Mouse (Mus musculus) heart, adult 2 months (tissue): ENCODE data around the gene Izumo1. TPM values are rescaled to one million over a fixed set of nuclear protein-coding genes. Genes with fewer than 3 reads are reported as not detected.
"Not testable (repeated sequence)": the region's sequence is repeated elsewhere in the genome, so short reads cannot be mapped to it uniquely, and the experiment has no call there.

Experiments used
- DNase-seq, 2 experiments: peaks; one replicate each; pipeline ENCODE4 v3.0.0; 2021
- H3K27ac ChIP-seq: fragments of 200-600 bp; 2 replicates; pipeline ENCODE4 v1.8.1; 2022
- H3K27me3 ChIP-seq: fragments of 200-500 bp; 2 replicates; pipeline ENCODE4 v1.6.1; 2012; ENCODE audit warnings: mild to moderate bottlenecking, low read length, inconsistent platforms, mixed read lengths; ENCODE audit not compliant: control insufficient read depth, insufficient read depth
- H3K36me3 ChIP-seq: fragments of 200-500 bp; 2 replicates; pipeline ENCODE4 v1.6.1; 2012; ENCODE audit warnings: low read length, inconsistent platforms; ENCODE audit not compliant: control insufficient read depth, insufficient read depth
- H3K4me1 ChIP-seq: fragments of 200-500 bp; 2 replicates; pipeline ENCODE4 v1.6.1; 2011; ENCODE audit warnings: low read length; ENCODE audit not compliant: control insufficient read depth, insufficient read depth
- H3K4me3 ChIP-seq: fragments of 200-600 bp; 2 replicates; pipeline ENCODE4 v1.8.1; 2022
- H3K79me2 ChIP-seq: fragments of 200-500 bp; replicated peaks from 2 replicates; pipeline ENCODE4 v1.6.1; 2012; ENCODE audit warnings: mild to moderate bottlenecking, inconsistent platforms, low read length, moderate library complexity, mixed read lengths; ENCODE audit not compliant: control insufficient read depth, insufficient read depth
- H3K9ac ChIP-seq: fragments of 200-500 bp; 2 replicates; pipeline ENCODE4 v1.6.1; 2012; ENCODE audit warnings: low read depth, mild to moderate bottlenecking, control low read depth, inconsistent platforms, low read length, mixed read lengths
- CTCF ChIP-seq: fragments of 200-600 bp; IDR thresholded peaks from 2 replicates; pipeline ENCODE4 v1.8.1; 2022; ENCODE audit warnings: antibody characterized with exemption, mild to moderate bottlenecking, moderate library complexity
- EP300 ChIP-seq: fragments of 200-500 bp; IDR thresholded peaks from 2 replicates; pipeline ENCODE4 v1.6.1; 2011; ENCODE audit warnings: low read depth, low read length, control low read depth; ENCODE audit not compliant: insufficient read depth
- POLR2A ChIP-seq: fragments of 200-500 bp; IDR thresholded peaks from 2 replicates; pipeline ENCODE4 v1.6.1; 2011; ENCODE audit warnings: mild to moderate bottlenecking, low read depth, low read length, control low read depth; ENCODE audit not compliant: insufficient read depth
- WGBS: fragments of 180-500 bp; shearing (Covaris S2); methylation state at CpG from one replicate; pipeline ENCODE4 v1.1.7; 2018; 5-methylcytosine and 5-hydroxymethylcytosine counted together
- intact Hi-C: fragments of 180-260 bp; cut with DNase I; formaldehyde crosslinking; loops from one replicate; pipeline ENCODE4 v1.15.1; 2025
- polyA plus RNA-seq: library from polyadenylated mRNA; depleted of rRNA; stranded (reverse); fragments of >200 nt; gene quantifications from 2 replicates; pipeline ENCODE4 v1.2.3, GENCODE M21; 2012
- total RNA-seq, 2 experiments: library from RNA; stranded (reverse); gene quantifications; 2 replicates each; pipeline ENCODE4 v1.2.3; 2021

Izumo1 gene
- total and polyA plus RNA-seq, 3 experiments, result 0.26 to 0.70 (median 0.27) TPM

DNA sequence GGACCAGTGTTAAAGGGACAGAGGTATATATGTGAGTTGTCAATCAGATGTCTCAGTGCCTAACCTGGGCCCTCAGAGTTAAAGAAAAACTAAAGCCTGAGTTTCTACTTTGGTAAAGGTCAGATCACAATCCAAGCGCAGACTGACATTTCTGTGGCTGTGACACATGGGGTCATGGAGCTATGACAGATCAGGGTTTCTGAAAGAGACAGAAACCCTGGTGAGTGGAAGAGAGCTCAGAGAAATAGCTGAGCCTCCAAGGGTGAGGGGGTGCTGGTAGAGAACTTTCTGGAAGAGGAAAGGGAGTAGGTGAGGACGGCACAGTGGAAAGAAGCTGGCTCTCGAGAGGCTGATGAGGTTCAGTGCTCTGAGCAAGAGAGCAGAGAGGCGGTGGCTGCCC lies 25.1 kb downstream of the Izumo1 start:
- intact Hi-C loops, result no loop called here
- no peak for DNase-seq
- no peak overlapping the region for H3K4me3 ChIP-seq

DNA sequence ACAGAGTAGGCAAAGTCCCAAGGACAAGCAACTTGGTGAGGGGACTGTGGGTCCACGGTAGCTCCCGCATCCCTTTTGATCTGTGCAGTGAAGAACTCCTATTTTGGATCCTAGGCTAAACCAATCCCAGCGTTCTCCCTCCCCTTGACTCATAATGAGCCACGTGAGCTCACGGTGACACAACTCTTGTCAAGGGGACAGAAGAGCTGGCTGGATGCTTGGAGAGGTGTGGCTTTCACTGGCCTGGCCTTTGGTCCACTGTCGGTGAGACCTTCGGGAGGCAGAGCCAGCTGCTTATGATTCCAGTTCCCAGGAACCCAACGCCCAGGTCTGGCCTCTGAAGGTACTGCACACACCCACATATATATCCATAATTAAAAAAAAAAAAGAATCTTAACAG lies 27.7 kb downstream of the Izumo1 start:
- Histone ChIP-seq H3K27me3 (no peaks in the 10 kb centered on the region), H3K4me1 (no peaks in the 10 kb centered on the region; the same call in 1 of the 2 replicates), H3K36me3 (no peaks in the 10 kb centered on the region), H3K79me2 (no peaks in the 10 kb centered on the region), H3K4me3 (no peak overlapping the region), H3K27ac (peak overlapping the region; percentile 70), H3K9ac (no peak overlapping the region)
- WGBS, result 35% methylated on average over 8 of the region's 8 CpGs
- TF ChIP-seq EP300 (peak; percentile 92), CTCF (peak; percentile 37), POLR2A (peak; percentile 58)
- DNase-seq, result peak; percentile 47 to 77
- intact Hi-C loops, result no loop called here

More for the DNA sequence above, 25.1 kb downstream of the Izumo1 start:
- Histone ChIP-seq H3K4me1 (peaks cover 7% of the 10 kb centered on the region), H3K27ac (no peak overlapping the region), H3K27me3 (no peaks in the 10 kb centered on the region), H3K79me2 (no peaks in the 10 kb centered on the region), H3K9ac (no peak overlapping the region), H3K36me3 (no peaks in the 10 kb centered on the region)
- WGBS, result 78% methylated on average over 4 of the region's 4 CpGs
- TF ChIP-seq EP300, result no peak
- TF ChIP-seq CTCF, result no peak
- TF ChIP-seq POLR2A, result no peak

DNA sequence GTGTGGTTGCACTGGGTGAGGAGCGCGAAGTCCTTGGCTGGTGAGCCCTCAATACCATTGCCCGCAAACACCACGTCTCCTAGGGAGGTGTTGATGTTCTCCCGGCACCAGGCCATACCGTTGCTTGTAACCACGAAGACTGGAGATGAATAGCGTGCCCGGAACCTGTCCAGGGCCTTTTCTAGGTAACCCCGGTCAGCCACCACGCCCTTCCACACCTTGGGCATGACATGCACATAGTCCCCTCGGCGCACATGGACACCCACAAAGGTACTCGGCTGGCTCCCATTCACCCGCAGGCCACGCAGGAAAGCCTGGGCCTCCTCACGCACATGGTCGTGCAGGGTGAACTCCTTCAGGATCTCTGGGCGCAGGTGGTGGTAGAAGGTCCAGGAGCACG lies 28.9 kb downstream of the Izumo1 start:
- H3K4me1 ChIP-seq, H3K27ac ChIP-seq, intact Hi-C loops, H3K27me3 ChIP-seq, H3K4me3 ChIP-seq, H3K79me2 ChIP-seq, DNase-seq, H3K9ac ChIP-seq, H3K36me3 ChIP-seq: not testable (repeated sequence)
- 94% methylated on average over 20 of the region's 20 CpGs for WGBS

DNA sequence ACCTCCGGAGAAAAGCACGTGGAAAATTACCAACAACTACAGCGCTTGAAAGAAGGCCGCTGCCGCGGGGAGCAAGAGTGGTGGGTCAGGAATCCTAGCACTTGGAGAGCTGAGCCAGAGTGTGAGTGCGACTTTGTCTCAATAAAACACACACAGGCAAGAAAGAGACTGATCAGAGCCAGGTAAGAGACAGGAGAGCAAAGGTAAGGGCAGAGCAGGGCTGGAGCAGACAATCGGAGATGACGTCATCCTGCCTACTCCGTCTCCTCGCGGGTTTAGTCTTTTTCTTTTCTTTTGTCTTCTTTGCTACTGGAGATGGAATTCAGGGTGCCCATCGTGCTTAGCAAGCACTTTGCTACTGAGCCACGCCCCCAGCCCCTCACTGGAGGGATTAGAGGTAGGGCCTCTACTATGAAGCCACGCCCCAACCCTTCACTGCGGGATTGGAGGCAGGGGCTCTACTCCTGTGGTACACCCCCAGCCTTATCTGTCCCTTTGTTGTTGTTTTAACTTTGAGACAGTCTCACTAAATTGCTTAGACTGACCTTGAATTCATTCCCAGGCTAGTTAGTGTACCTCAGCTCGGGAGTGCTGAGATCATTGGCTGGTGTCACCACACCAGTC lies 32.9 kb downstream of the Izumo1 start:
- intact Hi-C loops, result no loop called here
- Histone ChIP-seq H3K27me3 (no peaks in the 10 kb centered on the region), H3K4me1 (no peaks in the 10 kb centered on the region; the same call in none of the 2 replicates), H3K9ac (no peak overlapping the region), H3K79me2 (no peaks in the 10 kb centered on the region), H3K27ac (no peak overlapping the region), H3K4me3 (peak overlapping the region; percentile 10; the same call in 1 of the 2 replicates), H3K36me3 (no peaks in the 10 kb centered on the region)
- DNase-seq, result no peak
- TF ChIP-seq POLR2A (no peak), EP300 (no peak), CTCF (no peak)
- WGBS, result 28% methylated on average over 17 of the region's 17 CpGs

DNA sequence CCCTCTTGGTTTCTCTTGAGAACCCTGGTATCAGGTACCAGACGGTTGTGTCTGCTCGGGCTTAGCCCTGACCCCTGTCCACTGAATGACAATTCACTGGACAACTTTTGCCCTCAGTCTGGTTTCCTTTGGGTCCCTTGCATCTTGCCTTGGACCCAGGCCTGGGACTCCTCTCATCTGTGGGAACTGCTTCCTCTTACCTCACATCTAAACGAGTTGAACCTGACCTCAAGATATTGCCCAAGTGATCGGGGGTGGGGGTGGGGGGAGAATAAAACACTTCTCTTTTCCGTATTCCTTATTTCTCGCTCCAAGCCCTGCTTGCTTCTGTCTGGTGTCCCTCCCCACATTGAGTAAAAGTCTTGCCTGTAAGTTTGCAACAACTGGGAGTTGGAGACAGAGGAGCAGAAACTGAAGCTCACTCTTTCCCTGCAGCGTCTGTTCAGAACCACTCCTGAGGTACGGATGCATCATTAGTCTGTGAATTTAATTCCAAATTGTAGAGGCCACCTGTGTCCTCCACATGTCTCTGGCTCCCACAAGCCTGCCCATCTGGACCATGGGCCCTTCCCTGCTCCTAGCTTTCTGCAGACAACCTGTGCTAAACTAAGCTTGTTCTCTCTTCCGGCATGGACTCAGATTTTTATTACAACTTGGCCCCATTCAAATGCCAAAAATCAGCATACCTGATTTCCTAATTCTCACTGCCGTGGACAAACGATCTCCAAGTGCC lies 39.3 kb downstream of the Izumo1 start:
- DNase-seq, result no peak
- intact Hi-C loops, result no loop called here
- Histone ChIP-seq H3K4me3 (no peak overlapping the region), H3K27me3 (no peaks in the 10 kb centered on the region), H3K9ac (no peak overlapping the region), H3K36me3 (no peaks in the 10 kb centered on the region), H3K4me1 (no peaks in the 10 kb centered on the region), H3K79me2 (no peaks in the 10 kb centered on the region), H3K27ac (no peak overlapping the region)
- WGBS, result 82% methylated on average over 11 of the region's 11 CpGs
- TF ChIP-seq EP300, result no peak
- no peak for TF ChIP-seq CTCF
- TF ChIP-seq POLR2A, result no peak

DNA sequence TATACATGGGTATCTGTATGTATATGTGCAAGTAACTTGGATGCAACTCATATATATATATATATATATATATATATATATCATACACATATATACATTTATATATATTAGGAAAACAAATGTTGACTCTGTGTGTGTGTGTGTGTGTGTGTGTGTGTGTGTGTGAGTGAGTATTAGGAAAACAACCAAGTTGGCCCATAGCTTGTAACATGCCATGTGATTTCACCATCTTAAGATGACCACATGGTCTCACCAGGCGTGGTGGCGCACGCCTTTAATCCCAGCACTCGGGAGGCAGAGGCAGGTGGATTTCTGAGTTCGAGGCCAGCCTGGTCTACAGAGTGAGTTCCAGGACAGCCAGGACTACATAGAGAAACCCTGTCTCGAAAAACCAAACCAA lies 40.1 kb downstream of the Izumo1 start:
- H3K79me2 ChIP-seq, H3K4me1 ChIP-seq, H3K36me3 ChIP-seq, H3K4me3 ChIP-seq, H3K27ac ChIP-seq, intact Hi-C loops, DNase-seq, H3K9ac ChIP-seq, H3K27me3 ChIP-seq: not testable (repeated sequence)
- WGBS, result 95% methylated on average over 6 of the region's 6 CpGs
